Mouse (Mus musculus): ENCODE results near the gene Cfl1.

DNA sequence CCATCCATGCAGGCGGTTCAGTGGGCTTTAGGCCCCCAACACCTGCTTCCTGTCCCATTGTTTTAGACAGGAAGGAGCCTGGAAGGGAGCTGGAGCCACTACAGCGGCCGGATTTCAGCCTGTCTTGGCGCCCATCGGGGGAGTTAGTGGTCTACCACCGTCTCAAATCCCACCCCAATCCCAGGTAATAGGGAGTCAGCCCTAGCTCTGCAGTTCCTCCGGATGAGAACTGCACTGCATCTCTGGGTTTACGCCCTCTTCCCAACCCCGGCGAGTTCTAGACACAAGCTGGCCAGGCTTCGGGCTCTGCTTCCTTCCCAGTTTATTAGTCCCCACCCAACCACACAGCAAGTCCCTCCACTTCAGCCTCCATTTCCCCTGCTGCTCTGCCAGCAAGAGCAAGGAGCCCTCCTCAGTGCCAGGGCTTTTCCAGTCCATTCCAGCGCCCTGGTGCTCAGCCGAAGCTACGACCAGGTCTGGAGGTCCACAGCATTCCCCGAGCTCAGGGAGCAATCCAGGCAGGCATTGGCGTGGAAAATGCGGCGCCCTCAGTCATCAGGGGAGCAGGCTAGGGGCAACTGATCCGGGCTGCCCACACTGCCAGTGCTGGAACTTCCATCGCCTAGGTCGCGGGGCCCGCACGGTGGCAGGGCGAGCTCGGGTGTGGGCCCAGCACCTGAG lies 33.9 kb upstream of the Cfl1 start:
- TF ChIP-seq CTCF (IDR thresholded peaks at IDR 0.05), result no peak
- TF ChIP-seq POLR2A (IDR thresholded peaks at IDR 0.05; ENCODE audit: insufficient read depth, low read depth, low read length), result peak; percentile 74

Measured in heart, adult 2 months (tissue).